ENCODE assay signal across 8 mouse cellular contexts in genomic region chr16:10544995-10545622, GRCm38 (mm10). TPM values are rescaled to one million over a fixed set of nuclear protein-coding genes. Genes with fewer than 3 reads are reported as not detected.
A peak's percentile ranks its signal among the peaks of the same experiment; 100 is the strongest.
DNase-seq lines count a peak whose midpoint lies in the region; ATAC-seq and TF ChIP-seq lines count a peak whose summit lies in the region.

TSS of gene Clec16a (plus strand) at chr16:10545339.

- H3K9ac ChIP-seq in embryonic facial prominence, embryonic 14.5 days (ENCODE audit: low read depth, low read length) = peak within 1 kb of the TSS; percentile 85
- H3K9ac ChIP-seq in heart, adult 2 months (ENCODE audit: low read depth, low read length) = peak within 1 kb of the TSS; percentile 90
- peak within 1 kb of the TSS; percentile 85 for H3K9ac ChIP-seq in limb, embryonic 13.5 days
- peak within 1 kb of the TSS; percentile 84 for H3K9ac ChIP-seq in midbrain, embryonic 16.5 days (ENCODE audit: low read depth, low read length)

- H3K79me2 ChIP-seq in heart, adult 2 months (replicated peaks; ENCODE audit: control insufficient read depth, insufficient read depth, low read length) = peaks cover 6% of the 10 kb centered on the region

- H3K4me2 ChIP-seq in embryonic facial prominence, embryonic 14.5 days (ENCODE audit: low read depth, low read length) = peak within 1 kb of the TSS; percentile 81
- H3K4me2 ChIP-seq in limb, embryonic 13.5 days (replicated peaks) = peak within 1 kb of the TSS; percentile 86
- H3K4me2 ChIP-seq in midbrain, embryonic 16.5 days (ENCODE audit: low read length) = peak within 1 kb of the TSS; percentile 83

- ATAC-seq in embryonic facial prominence, embryonic 14.5 days (ENCODE audit: low read depth) = peak; percentile 93
- ATAC-seq in limb, embryonic 13.5 days (ENCODE audit: low FRiP score, low read depth) = peak; percentile 93
- peak; percentile 93 for ATAC-seq in midbrain, embryonic 16.5 days

- TF ChIP-seq CTCF in heart, adult 2 months (IDR thresholded peaks at IDR 0.05) = no peak

- under 1% methylated on average over 47 of the region's 58 CpGs for WGBS in embryonic facial prominence, embryonic 14.5 days
- under 1% methylated on average over 58 of the region's 58 CpGs for WGBS in heart, adult 2 months
- under 1% methylated on average over 58 of the region's 58 CpGs for WGBS in limb, embryonic 13.5 days
- under 1% methylated on average over 58 of the region's 58 CpGs for WGBS in midbrain, embryonic 16.5 days

- H3K4me3 ChIP-seq in embryonic facial prominence, embryonic 14.5 days (ENCODE audit: low read depth, low read length) = peak within 1 kb of the TSS; percentile 94
- peak within 1 kb of the TSS; percentile 96 for H3K4me3 ChIP-seq in heart, adult 2 months
- peak within 1 kb of the TSS; percentile 95 for H3K4me3 ChIP-seq in limb, embryonic 13.5 days
- peak within 1 kb of the TSS; percentile 93 for H3K4me3 ChIP-seq in midbrain, embryonic 16.5 days (ENCODE audit: low read depth, low read length)

- TF ChIP-seq EP300 in heart, adult 2 months (IDR thresholded peaks at IDR 0.05; ENCODE audit: insufficient read depth, low read depth, low read length) = no peak

- peak within 1 kb of the TSS; percentile 65 for H3K27ac ChIP-seq in embryonic facial prominence, embryonic 14.5 days (replicated peaks; ENCODE audit: low read depth, low read length)
- peak within 1 kb of the TSS; percentile 80 for H3K27ac ChIP-seq in heart, adult 2 months
- H3K27ac ChIP-seq in limb, embryonic 13.5 days = peak within 1 kb of the TSS; percentile 48
- peak within 1 kb of the TSS; percentile 66; the same call in 1 of the 2 replicates for H3K27ac ChIP-seq in midbrain, embryonic 16.5 days (ENCODE audit: low read length)

- peaks cover 27% of the 10 kb centered on the region for H3K4me1 ChIP-seq in embryonic facial prominence, embryonic 14.5 days (ENCODE audit: control insufficient read depth, insufficient read depth, low read length)
- H3K4me1 ChIP-seq in heart, adult 2 months (ENCODE audit: control insufficient read depth, insufficient read depth, low read length) = peaks cover 9% of the 10 kb centered on the region
- H3K4me1 ChIP-seq in limb, embryonic 13.5 days = peaks cover 38% of the 10 kb centered on the region
- peaks cover 43% of the 10 kb centered on the region for H3K4me1 ChIP-seq in midbrain, embryonic 16.5 days (ENCODE audit: control insufficient read depth, insufficient read depth, low read length)

- H3K36me3 ChIP-seq in embryonic facial prominence, embryonic 14.5 days (ENCODE audit: control insufficient read depth, insufficient read depth, low read length) = no peaks in the 10 kb centered on the region
- H3K36me3 ChIP-seq in heart, adult 2 months (ENCODE audit: control insufficient read depth, insufficient read depth, low read length) = 0 out of 2 replicates have a peak, but pooled peaks cover 1% of the 10 kb centered on the region
- H3K36me3 ChIP-seq in limb, embryonic 13.5 days = no peaks in the 10 kb centered on the region; the same call in 1 of the 2 replicates
- H3K36me3 ChIP-seq in midbrain, embryonic 16.5 days (ENCODE audit: control insufficient read depth, insufficient read depth, low read length) = no peaks in the 10 kb centered on the region

- TF ChIP-seq POLR2A in heart, adult 2 months (IDR thresholded peaks at IDR 0.05; ENCODE audit: insufficient read depth, low read depth, low read length) = peak; percentile 81

- DNase-seq in 3T3-L1 (ENCODE audit: low read depth, low spot score) = peak; percentile 98
- peak; percentile 76 to 90 for DNase-seq in adrenal gland, postnatal 4 days (ENCODE audit: low spot score in 2 of 2)
- peak; percentile 98 for DNase-seq in embryonic facial prominence, embryonic 14.5 days (ENCODE audit: low spot score)
- DNase-seq in heart, adult 2 months = peak; percentile 96 to 98
- DNase-seq in kidney, adult 8-10 months = peak; percentile 97
- DNase-seq in spleen, postnatal 10 days (ENCODE audit: low spot score in 2 of 2) = peak; percentile 95 to 98

- H3K27me3 ChIP-seq in embryonic facial prominence, embryonic 14.5 days (replicated peaks; ENCODE audit: control insufficient read depth, insufficient read depth, low read length) = no peaks in the 10 kb centered on the region
- no peaks in the 10 kb centered on the region for H3K27me3 ChIP-seq in heart, adult 2 months (ENCODE audit: control insufficient read depth, insufficient read depth, low read length)
- no peaks in the 10 kb centered on the region for H3K27me3 ChIP-seq in limb, embryonic 13.5 days
- H3K27me3 ChIP-seq in midbrain, embryonic 16.5 days (ENCODE audit: control insufficient read depth, insufficient read depth, low read depth, low read length) = no peaks in the 10 kb centered on the region

- intact Hi-C loops in heart, adult 2 months (cut with DNase I) = loop anchor here (5.0 to 10.0 kb wide), 2 partner anchors 133 to 710 kb away; partner anchors contain the start of genes Gspt1 and Nubp1

- no peaks in the 10 kb centered on the region for H3K9me3 ChIP-seq in embryonic facial prominence, embryonic 14.5 days (ENCODE audit: control insufficient read depth, low read length)
- H3K9me3 ChIP-seq in limb, embryonic 13.5 days = no peaks in the 10 kb centered on the region
- no peaks in the 10 kb centered on the region for H3K9me3 ChIP-seq in midbrain, embryonic 16.5 days (replicated peaks; ENCODE audit: control insufficient read depth, low read length, poor library complexity, severe bottlenecking)

RNA-seq across cellular contexts. Expression of gene Clec16a, which starts in this region (rescaled TPM):
- 10 to 100 TPM; 28.2 to 30.7 TPM for total RNA-seq in adrenal gland, postnatal 4 days (2021)
- polyA plus RNA-seq in embryonic facial prominence, embryonic 14.5 days (2014; fragmentation: Nextera tagmentation; extraction: Ambion mirVana) = 26.8 and 29.6 TPM in 2 replicates
- 10 to 100 TPM; 55.4 to 57.5 TPM for total RNA-seq in heart, adult 2 months (2021)
- 27.6 and 47.7 TPM in 2 replicates for polyA plus RNA-seq in heart, adult 2 months (2012; rRNA removed)
- polyA plus RNA-seq in limb, embryonic 13.5 days (2015; fragmentation: Nextera tagmentation; extraction: Ambion mirVana) = 38.2 and 42.1 TPM in 2 replicates
- polyA plus RNA-seq in midbrain, embryonic 16.5 days (2015; fragmentation: Nextera tagmentation; extraction: Ambion mirVana) = 70.0 and 74.0 TPM in 2 replicates

Comparison
In these comparisons a context has a peak if more than half of its experiments do, and no peak if none do; other contexts are left out.
1. Peak in every context shown above with its lines: DNase-seq, ATAC-seq, H3K4me3 ChIP-seq and H3K27ac ChIP-seq.